Mouse (Mus musculus): ENCODE measurements around the gene Atp6ap1l. TPM values are rescaled to one million over a fixed set of nuclear protein-coding genes. Genes with fewer than 3 reads are reported as not detected.

The Atp6ap1l gene
- total and polyA plus RNA-seq, 3 experiments, result not detected

DNA sequence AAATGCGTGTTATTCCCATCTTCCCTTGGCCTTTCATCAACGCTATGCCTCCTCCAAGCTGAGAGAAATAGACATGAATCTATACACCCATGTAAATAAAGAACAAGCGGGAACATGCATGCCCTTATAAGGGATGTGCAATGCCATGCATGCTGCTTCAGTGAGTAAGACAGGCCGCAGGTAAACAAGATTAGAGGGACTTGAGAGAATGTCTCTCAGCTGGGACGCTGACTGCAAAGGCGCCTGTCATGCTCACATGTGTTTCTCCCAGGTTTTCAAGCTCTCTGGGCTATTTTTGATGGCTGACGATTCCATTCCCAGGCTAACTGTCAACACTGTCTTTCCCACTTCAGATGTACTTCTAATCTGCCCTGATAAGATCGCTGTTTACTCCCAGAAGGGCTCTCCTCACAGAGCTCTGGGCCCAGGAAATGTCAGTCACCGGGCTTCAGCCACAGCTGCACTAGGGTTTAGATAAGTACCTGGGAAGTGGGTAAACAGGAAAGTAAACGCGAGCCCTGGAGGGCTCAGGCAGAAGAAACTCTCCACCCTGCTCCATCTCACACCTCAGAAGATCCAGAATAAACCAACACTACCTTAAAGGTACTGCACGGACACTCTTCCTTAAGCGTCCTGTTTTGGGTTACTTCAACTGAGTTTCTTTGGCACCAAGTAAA, 19.2 kb downstream of the Atp6ap1l start:
- DNase-seq, result no peak

DNA sequence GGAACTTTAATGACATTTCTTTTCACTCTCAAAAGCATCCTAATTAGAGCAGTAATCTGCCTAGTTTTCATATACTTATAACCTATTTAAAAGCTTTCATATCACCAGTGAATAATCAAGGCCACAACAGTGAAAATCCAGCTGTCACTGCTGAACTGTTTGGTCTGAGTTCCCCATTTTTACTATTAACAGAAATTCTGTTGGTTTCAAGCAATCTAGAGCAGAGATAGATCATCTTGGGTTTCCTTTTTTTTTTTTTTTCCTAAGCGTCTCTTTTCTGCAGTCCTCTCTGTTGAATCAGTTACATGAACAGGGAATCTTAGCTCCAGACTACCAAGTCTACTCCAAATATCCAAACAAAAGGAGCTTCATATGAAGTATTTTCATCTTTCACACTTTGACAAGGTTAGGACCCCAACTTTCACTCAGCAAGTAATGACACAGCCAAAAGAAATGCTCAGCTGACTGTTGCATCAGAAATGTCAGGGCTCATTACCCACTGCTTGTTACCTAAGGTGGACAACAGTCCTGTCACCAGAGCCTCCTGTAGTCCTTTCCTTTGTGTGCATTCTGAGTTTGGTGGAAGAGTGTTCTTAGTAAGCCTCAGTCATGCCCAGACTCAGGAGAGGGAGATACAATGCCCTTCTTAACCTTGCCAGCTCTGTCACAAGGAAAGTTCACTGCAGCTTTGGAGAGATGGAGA, 23.3 kb downstream of the Atp6ap1l start:
- DNase-seq, result no peak

DNA sequence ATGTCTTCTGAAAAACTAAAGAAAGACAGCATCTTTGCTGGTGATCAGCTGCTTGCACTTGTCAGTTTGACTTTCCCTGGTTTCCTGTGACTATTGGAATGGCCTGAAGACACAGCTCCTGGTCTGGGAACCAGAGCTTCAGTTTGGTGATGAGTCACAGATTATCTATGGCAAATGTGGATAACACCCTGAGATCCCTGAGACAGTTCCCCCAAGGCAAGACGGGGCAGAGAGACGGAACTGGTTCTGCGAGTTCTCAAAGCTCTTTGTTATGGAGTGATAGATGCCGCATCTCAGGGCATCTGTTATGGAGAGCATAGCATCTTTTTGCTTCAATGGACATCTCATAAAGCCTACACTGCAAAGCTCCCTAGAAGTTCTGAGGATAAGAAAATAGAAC, 33.6 kb downstream of the Atp6ap1l start:
- no peak for DNase-seq

DNA sequence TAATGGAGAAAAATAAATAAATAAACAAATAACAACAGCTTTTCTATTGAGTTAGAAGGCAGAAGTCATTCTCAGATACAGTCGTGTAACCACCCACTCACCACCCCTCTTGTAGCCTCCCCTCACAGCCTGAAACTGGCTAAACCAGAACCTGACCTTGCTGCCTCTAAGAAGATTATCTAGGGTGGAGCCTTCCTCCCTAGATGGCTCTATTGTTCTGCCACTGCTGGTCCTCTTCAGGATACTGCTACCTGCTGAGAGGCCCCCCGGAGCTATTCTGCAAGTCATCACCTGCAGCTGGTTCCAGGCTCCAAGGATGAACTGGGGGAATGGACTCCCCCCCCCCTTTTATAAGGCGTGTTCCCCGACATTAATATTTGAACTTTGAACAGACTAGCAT, 36.0 kb downstream of the Atp6ap1l start:
- no peak for DNase-seq

DNA sequence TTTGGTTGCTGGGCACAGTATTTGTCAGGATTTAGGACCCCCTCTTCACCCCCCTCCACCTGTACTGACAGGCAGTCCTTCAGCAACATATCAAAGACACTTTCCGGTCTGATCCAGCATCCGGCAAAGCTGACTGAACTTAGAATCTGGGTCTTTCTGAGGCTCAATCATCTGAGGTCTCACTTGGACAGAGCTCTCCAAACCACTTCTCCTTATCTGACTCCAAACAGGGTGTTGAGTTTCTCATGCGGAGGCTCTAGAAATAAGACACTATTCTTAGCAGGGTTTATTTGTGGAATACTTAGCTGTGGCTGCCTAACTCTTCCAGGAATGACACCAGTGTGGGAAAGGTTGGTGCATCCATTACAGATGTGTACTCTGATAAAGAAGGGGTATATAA, 43.0 kb downstream of the Atp6ap1l start:
- DNase-seq, result no peak

DNA sequence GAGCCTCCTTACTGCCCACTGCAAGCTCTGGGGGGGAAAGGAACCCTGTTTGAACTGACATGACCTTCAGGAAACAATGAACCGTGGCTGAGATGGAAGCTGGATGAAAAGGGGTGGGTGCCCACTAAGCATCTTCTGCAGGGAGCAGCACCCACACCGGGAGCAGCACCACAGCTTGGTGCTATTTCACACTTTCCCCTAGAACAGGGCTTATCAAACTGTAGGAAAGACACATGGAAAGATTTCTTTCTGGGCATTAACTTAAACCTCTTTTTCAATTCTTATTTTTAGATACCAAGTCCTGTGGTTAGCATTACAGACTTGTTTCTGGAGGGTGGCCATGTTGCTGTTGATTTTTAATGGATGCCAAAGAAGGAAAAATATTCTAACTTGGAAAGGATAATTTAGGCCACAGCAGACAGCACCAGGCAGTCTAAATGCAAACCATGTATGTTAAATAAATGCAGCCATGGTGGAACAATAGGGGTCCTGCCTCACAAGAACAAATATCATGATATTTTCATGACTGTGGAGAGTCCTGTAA, 44.2 kb downstream of the Atp6ap1l start:
- no peak for DNase-seq

DNA sequence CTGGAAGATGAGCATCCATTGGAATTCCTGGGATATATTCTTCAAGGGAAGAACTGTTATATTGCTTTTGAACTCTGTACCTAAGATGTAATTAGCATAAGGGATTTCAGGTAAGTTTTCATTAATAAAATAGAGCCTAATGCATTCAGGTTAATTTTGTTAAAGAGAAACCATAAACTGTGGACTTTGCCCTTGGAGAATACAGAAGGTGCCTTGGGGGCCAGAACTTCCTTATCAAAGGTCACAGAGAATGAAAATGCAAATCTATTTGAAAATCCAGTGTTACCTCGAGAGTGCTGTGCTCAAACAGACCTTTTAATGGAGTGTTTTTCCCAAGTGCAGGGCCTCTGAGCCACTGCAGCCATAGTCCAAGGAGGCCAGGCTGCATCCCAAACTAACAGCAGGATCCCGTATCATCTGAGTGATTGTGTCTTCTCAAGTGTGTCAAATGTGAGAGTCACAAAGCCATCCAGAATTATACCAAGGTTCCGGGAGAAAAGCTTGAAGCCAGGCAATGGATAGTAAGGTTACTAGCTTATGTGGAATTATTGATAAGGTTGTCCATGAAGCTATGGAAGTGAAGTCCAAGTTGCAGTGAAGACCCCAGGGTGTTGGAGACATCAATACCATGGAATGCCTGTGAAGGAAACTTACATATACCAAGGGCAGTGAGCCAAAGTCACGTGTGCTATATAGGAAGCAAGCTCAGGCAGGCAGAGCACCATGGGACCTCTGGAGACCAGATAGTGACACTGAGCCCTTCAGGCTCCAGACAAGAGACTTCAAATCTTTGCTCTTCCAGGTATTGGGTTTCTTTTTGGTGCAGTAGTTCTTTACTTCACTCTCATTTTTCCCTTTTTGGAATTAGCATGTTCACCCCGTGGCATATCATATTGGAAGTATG, 52.2 kb downstream of the Atp6ap1l start:
- DNase-seq, result no peak

DNA sequence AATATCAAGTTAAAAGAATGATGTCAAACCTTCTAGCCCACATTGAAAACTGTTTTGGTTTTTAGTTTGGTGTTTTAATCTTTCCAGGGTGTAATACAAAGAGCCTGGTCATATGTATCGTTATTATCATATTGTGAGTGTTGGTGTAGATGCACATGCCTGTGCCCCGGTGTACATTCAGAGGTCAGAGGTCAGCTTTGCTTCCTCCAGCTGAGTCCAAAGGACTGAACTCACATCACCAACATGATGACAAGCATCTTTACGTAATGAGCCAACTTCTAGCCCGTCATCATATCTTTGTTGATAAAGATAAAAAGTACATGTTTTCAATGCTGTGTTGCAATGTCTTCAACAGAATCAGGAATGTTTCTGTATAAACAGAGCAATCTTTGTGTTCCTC, 53.4 kb downstream of the Atp6ap1l start:
- no peak for DNase-seq

DNA sequence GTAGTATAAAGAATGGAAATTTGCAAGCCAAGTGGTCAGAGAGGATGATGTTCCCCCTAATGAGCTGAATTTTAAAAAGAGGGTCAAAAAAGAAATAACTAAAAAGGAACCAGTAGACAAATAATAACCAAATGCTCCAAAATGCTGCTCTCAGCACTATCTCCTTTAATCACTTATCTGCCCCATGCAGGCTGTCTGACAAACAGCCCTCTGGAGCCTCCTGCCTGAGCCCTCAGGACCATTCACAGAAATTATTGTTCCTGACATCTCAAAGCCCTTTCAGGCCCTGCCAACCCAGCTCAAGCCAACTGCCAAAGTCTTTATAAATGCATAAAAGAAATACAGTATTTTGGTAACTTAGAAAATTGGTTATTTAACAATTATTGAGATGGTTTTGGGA, 61.0 kb downstream of the Atp6ap1l start:
- DNase-seq, result no peak

DNA sequence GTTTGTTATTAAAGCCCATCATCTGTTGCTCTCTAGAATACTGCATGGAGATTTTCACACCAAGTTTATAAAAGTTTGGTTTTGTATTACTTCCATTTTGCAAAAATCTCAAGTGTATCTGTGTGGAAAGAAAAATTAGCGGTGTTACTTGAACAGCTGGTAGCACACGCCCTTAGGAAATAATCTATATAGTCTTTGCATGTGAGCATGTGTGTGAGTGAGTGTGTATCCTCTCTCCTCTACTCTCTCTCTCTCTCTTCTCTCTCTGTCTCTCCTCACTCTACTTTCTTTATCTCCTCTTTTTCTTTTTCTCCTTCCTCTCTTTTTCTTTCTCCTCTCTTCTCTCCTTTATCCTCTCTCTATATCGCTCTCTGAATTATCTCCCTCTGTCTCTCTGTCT, 61.7 kb downstream of the Atp6ap1l start:
- DNase-seq, result no peak

DNA sequence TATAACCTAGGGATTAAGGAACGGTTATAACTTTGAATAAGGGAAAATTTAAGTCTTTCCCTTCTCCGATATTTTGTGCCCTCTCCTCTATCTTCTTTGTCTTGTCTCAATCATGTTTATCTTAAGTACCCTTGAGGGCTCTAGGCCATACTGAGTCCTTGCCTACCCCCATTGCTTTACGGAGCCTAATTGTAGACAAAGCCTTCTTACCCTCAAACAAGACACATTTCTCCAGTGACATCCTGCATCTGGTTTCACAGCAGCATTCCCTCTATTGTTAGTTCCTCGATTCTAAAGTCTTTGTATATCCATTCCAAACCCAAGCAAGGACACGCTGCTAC, 64.0 kb downstream of the Atp6ap1l start:
- no peak for DNase-seq

DNA sequence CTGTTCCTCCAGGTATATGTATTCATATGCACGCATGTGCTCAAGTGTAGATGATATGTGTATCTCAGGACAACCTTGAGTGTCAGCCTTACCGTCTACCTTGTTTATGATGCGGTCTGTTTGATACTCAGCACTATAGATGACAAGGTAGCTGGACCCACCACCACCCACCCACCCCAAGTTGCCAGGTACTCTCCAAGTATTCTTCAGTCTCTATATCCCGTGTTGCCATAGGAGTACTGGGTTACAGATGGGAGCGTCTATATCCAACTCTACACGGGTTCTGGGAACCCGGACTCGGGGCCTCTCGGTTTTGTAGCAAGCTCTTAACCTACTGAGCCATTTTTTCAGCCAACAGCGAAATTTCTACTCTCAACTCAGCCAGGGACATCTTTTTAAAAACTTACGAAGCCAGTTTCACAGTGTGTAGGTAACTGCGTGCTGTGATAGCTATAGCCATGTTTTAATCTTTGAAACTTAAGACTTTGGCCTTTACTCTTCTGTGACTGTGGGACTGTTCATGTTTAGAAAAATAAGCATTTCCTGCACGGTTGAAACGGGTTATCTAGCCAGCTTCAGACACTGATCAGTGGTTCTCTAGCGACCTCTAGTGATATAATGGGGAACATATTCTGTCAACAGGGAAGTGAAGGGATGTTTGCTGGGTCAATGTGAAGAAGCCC, 64.5 kb downstream of the Atp6ap1l start:
- DNase-seq, result peak; percentile 21

DNA sequence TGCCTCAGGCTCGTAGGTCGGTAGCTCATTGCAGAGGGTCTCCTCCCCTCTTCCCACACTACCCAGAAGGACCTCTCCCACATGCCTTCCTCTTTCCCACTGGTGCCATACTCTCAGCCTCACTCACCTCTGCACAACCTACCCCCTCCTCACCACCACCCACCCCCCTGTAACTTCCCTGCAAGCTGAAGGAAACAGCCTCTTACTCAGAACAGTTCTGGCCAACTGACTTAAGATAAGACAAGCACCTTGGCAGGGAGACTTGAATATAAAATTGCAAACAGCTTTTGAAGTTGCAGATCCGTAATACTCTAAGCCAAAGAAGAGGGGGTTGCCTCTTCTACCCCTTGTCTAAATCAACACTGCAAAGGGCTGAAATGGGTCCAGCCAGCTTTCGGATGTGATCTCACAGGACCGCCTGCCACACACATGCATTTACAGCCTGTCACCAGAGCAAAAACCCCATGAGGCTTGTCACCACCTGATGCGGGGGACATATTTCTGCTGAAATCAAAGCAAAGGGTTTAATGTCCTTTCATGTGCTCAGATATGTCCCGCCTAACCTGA, 71.4 kb downstream of the Atp6ap1l start:
- DNase-seq, result no peak

Other genes starting within 250 kb of the Atp6ap1l start
- 100 to 1,000 TPM; 297 to 405 TPM for gene Rps23, start 17.6 kb upstream of the Atp6ap1l start, total RNA-seq (2021)
- 20.5 and 21.8 TPM in 2 replicates for gene Rps23, start 17.6 kb upstream of the Atp6ap1l start, polyA plus RNA-seq (2012; rRNA removed)